Mouse (Mus musculus): ENCODE data around the gene Slc36a3. TPM values are rescaled to one million over a fixed set of nuclear protein-coding genes. Genes with fewer than 3 reads are reported as not detected.

Slc36a3 gene
- polyA plus RNA-seq, 1 experiment from 2014 or later: not detected

GRCm38 (mm10) chr11:55137646-55138045, 13.9 kb downstream of the Slc36a3 start:
- no peak for ATAC-seq (ENCODE audit: borderline replicate concordance, extremely low read depth, low FRiP score, low TSS enrichment)
- no peaks in the 10 kb centered on the region for H3K36me3 ChIP-seq
- H3K4me3 ChIP-seq: no peak overlapping the region
- no peak overlapping the region for H3K4me2 ChIP-seq
- no peaks in the 10 kb centered on the region for H3K27me3 ChIP-seq
- no peaks in the 10 kb centered on the region for H3K4me1 ChIP-seq
- H3K27ac ChIP-seq: no peak overlapping the region
- H3K9me3 ChIP-seq: no peaks in the 10 kb centered on the region
- H3K9ac ChIP-seq: no peak overlapping the region

DNA sequence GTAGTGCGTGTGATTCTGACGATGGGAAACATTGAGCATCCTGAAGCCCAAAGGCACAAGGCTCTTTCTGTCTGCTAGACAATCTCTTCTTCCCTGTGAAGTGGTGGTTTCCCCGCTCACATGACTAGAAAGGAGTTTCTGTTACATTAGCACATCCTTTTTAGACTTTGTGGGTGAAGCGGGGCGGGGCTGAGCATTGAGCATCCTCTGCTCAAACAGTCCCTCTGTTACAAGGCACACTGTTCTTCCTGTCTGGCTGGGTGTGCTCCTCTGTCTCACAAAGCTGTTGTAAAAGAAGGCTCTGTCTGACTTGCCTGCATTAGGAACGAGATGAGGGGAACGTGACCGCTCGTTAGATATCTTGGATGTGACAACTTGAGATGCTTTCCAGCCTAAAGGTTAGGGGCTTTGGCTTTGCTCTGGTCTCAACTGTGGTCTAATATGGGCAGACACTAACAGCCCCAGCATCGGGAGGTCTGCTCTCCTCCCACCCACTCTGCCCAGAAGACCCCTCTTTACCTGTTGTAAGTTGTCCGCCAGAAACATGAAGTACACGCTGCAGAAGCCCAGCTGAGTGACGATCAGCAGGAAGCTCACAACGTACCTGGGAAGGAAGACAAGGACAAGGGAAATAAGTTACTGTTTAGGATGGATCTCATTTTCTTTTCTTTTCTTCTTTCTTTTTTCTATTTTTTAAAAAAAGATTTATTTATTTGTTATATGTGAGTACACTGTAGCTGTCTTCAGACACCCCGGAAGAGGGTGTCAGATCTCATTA, 14.5 kb downstream of the Slc36a3 start:
- H3K27me3 ChIP-seq: no peaks in the 10 kb centered on the region
- H3K4me1 ChIP-seq: no peaks in the 10 kb centered on the region
- H3K36me3 ChIP-seq: no peaks in the 10 kb centered on the region
- no peak for ATAC-seq (ENCODE audit: borderline replicate concordance, extremely low read depth, low FRiP score, low TSS enrichment)
- H3K4me3 ChIP-seq: no peak overlapping the region
- 66% methylated on average over 15 of the region's 15 CpGs for WGBS
- no peak overlapping the region for H3K9ac ChIP-seq
- no peak overlapping the region for H3K4me2 ChIP-seq
- H3K27ac ChIP-seq: no peak overlapping the region
- no peaks in the 10 kb centered on the region for H3K9me3 ChIP-seq

- Histone ChIP-seq H3K27ac (no peak overlapping the region), H3K27me3 (no peaks in the 10 kb centered on the region), H3K36me3 (no peaks in the 10 kb centered on the region), H3K4me1 (no peaks in the 10 kb centered on the region), H3K9me3 (no peaks in the 10 kb centered on the region), H3K4me2 (no peak overlapping the region), H3K9ac (no peak overlapping the region), H3K4me3 (no peak overlapping the region)
- WGBS: 83% methylated on average over 5 of the region's 5 CpGs
- ATAC-seq (ENCODE audit: borderline replicate concordance, extremely low read depth, low FRiP score, low TSS enrichment): no peak
These were observed 16.6 kb downstream of the Slc36a3 start for GRCm38 (mm10) chr11:55134871-55135270.

- H3K27me3 ChIP-seq: no peaks in the 10 kb centered on the region
- no peak overlapping the region for H3K4me3 ChIP-seq
- no peak overlapping the region for H3K4me2 ChIP-seq
- no peaks in the 10 kb centered on the region for H3K9me3 ChIP-seq
- WGBS: 91% methylated on average over 1 of the region's 1 CpGs
- no peaks in the 10 kb centered on the region for H3K4me1 ChIP-seq
- no peak overlapping the region for H3K27ac ChIP-seq
- no peak overlapping the region for H3K9ac ChIP-seq
- ATAC-seq (ENCODE audit: borderline replicate concordance, extremely low read depth, low FRiP score, low TSS enrichment): no peak
- no peaks in the 10 kb centered on the region for H3K36me3 ChIP-seq
These were observed 17.1 kb downstream of the Slc36a3 start for GRCm38 (mm10) chr11:55134407-55134806.

DNA sequence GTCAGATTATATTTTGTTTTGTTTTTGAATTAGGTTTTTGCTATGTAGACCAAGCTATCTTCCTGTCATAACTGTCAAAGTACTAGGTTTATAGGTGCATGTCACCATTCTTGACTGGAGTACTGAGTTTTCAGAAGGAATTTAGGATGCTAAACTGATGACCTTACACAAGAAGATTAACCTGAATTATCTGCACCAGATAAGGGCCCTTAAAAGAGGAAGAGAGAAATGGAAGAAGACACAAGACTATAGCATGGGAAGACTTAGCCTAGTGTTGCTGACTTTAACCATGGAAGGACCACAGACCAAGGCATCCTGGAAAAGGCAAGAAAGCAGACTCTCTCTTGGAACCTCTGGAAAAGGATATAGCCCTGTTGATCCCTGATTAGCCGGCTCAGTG, 18.3 kb downstream of the Slc36a3 start:
- H3K9ac ChIP-seq: no peak overlapping the region
- 88% methylated on average over 1 of the region's 1 CpGs for WGBS
- no peaks in the 10 kb centered on the region for H3K27me3 ChIP-seq
- H3K4me1 ChIP-seq: no peaks in the 10 kb centered on the region
- H3K27ac ChIP-seq: no peak overlapping the region
- no peak overlapping the region for H3K4me3 ChIP-seq
- H3K36me3 ChIP-seq: no peaks in the 10 kb centered on the region
- no peak overlapping the region for H3K4me2 ChIP-seq
- no peak for ATAC-seq (ENCODE audit: borderline replicate concordance, extremely low read depth, low FRiP score, low TSS enrichment)
- H3K9me3 ChIP-seq: no peaks in the 10 kb centered on the region

DNA sequence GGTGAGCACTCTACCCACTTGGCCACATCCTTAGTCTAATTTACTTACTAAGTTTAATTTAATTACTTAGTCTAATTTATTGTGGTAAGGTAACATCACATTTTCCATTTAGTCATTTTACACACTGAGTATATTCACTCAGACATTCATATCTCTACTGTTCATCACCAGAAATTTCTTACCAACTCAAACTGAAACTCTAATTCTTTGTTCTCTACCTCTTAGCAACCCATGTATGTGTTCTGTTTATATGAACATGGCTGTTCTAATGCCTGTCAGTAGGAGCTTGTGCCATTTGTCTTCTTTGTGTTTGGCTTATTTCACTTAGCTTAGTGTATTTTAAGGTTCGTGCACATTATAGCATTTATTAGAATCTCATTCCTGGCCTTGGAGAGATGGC, 19.6 kb downstream of the Slc36a3 start:
- H3K36me3 ChIP-seq: no peaks in the 10 kb centered on the region
- H3K9me3 ChIP-seq: no peaks in the 10 kb centered on the region
- no peak overlapping the region for H3K4me3 ChIP-seq
- ATAC-seq (ENCODE audit: borderline replicate concordance, extremely low read depth, low FRiP score, low TSS enrichment): no peak
- 55% methylated on average over 1 of the region's 1 CpGs for WGBS
- no peaks in the 10 kb centered on the region for H3K4me1 ChIP-seq
- H3K9ac ChIP-seq: no peak overlapping the region
- H3K4me2 ChIP-seq: no peak overlapping the region
- no peak overlapping the region for H3K27ac ChIP-seq
- H3K27me3 ChIP-seq: no peaks in the 10 kb centered on the region

DNA sequence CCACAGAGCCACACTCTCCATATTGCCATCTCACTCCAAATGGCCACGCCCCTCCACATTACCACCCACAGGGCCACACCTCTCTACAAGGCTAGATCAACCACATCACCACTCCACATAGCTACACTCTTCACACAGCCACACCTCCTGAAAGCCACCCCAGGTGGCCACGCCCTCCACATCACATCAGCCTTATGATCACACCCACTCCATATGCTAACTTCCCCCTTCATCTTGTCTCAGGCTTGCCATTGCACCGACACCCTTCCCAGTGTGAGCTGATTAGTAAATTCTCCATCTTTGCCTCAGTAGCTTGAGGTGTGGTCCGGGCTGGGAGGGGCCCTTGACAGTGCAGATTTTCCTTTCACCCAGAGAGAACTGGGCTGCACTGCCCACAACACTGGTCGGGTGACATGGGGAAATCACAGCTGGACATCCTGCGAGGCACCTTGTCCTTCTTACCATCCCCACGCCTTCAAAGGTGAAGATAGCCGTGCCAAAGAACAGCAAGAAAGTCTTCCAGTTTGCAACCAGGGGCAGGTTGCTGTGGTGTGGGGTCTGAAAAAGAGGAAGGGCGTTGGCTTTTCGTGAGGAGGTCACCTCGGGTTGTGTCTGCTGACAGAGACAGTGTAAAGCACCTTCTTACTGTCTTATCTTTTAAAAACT, 20.3 kb downstream of the Slc36a3 start:
- ATAC-seq (ENCODE audit: borderline replicate concordance, extremely low read depth, low FRiP score, low TSS enrichment): peak; percentile 49; the same call in 1 of the 2 replicates
- Histone ChIP-seq H3K27me3 (no peaks in the 10 kb centered on the region), H3K9me3 (no peaks in the 10 kb centered on the region), H3K4me1 (no peaks in the 10 kb centered on the region), H3K4me3 (no peak overlapping the region), H3K4me2 (no peak overlapping the region), H3K36me3 (no peaks in the 10 kb centered on the region), H3K9ac (no peak overlapping the region), H3K27ac (no peak overlapping the region)
- 84% methylated on average over 11 of the region's 11 CpGs for WGBS

- no peaks in the 10 kb centered on the region for H3K4me1 ChIP-seq
- no peaks in the 10 kb centered on the region for H3K9me3 ChIP-seq
- no peak overlapping the region for H3K4me2 ChIP-seq
- H3K27ac ChIP-seq: no peak overlapping the region
- 73% methylated on average over 3 of the region's 3 CpGs for WGBS
- no peaks in the 10 kb centered on the region for H3K36me3 ChIP-seq
- no peak for ATAC-seq (ENCODE audit: borderline replicate concordance, extremely low read depth, low FRiP score, low TSS enrichment)
- H3K9ac ChIP-seq: no peak overlapping the region
- no peaks in the 10 kb centered on the region for H3K27me3 ChIP-seq
- H3K4me3 ChIP-seq: no peak overlapping the region
These were observed 23.1 kb downstream of the Slc36a3 start for GRCm38 (mm10) chr11:55128411-55128810.

DNA sequence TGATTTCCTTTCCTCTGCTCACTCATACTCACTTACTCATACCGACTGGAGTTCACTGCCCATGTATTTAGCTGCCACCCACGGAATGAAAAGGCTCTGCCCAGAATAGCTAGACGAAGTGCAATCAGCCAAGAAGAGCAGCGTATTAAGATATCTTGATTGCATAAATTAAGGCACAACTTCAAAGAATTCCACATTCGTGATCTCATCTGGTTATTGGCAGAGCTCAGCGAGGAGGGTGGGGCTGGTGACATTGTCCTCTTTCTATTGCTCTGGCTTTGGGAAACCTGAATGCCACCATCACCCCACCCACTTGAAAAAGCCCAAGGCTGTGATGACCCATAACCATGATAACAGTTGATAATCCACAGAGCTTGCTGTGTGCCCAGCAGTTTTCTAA, 23.6 kb downstream of the Slc36a3 start:
- Histone ChIP-seq H3K4me1 (no peaks in the 10 kb centered on the region), H3K9me3 (no peaks in the 10 kb centered on the region), H3K4me3 (no peak overlapping the region), H3K9ac (no peak overlapping the region), H3K27ac (no peak overlapping the region), H3K36me3 (no peaks in the 10 kb centered on the region), H3K27me3 (no peaks in the 10 kb centered on the region), H3K4me2 (no peak overlapping the region)
- no peak for ATAC-seq (ENCODE audit: borderline replicate concordance, extremely low read depth, low FRiP score, low TSS enrichment)
- 58% methylated on average over 6 of the region's 6 CpGs for WGBS

DNA sequence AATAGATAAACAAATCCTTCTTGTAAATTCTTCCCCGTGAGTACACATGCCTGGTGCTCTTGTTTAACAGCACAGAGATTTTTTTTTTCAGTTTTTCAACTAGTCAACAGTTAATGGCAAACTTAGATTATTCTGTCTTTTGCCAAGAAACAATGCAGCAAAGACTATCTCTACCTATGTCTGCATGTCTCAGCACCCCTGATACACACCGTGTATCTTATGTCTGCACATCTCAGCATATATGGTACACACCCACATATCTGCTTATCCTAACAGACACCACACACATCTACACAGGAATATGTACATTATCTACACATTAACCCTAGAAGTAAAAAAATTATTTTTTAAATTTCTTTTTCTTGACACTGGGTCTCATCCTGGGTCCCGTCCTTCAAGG, 24.8 kb downstream of the Slc36a3 start:
- H3K9me3 ChIP-seq: no peaks in the 10 kb centered on the region
- H3K4me1 ChIP-seq: no peaks in the 10 kb centered on the region
- no peak overlapping the region for H3K27ac ChIP-seq
- no peaks in the 10 kb centered on the region for H3K36me3 ChIP-seq
- no peak overlapping the region for H3K4me2 ChIP-seq
- no peak for ATAC-seq (ENCODE audit: borderline replicate concordance, extremely low read depth, low FRiP score, low TSS enrichment)
- H3K9ac ChIP-seq: no peak overlapping the region
- WGBS: 64% methylated on average over 3 of the region's 3 CpGs
- no peaks in the 10 kb centered on the region for H3K27me3 ChIP-seq
- H3K4me3 ChIP-seq: no peak overlapping the region

DNA sequence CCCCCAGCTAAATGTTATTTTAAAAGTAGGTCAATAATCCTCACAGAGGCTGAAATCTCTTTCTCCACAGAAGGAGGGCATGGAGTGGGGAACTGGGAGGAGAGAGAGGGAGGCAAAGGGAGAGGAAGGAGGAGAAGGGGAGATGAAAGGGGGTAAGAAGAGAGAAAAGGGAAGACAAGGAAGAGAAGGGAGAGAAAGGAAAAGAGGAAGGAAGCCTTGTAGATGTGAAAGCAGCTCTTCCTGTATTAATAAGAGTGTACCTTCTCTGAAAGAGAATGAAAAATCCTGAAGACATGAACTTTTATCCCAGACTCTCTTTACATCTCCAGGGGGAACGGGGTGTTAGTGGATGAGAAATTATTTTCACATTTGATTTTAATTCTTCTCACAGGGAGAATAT, 30.1 kb downstream of the Slc36a3 start:
- Histone ChIP-seq H3K9ac (no peak overlapping the region), H3K4me1 (peaks cover 5% of the 10 kb centered on the region; the same call in 1 of the 2 replicates), H3K27me3 (no peaks in the 10 kb centered on the region), H3K4me3 (no peak overlapping the region), H3K9me3 (no peaks in the 10 kb centered on the region), H3K36me3 (no peaks in the 10 kb centered on the region), H3K4me2 (no peak overlapping the region), H3K27ac (no peak overlapping the region)
- WGBS: 80% methylated on average over 1 of the region's 1 CpGs
- ATAC-seq (ENCODE audit: borderline replicate concordance, extremely low read depth, low FRiP score, low TSS enrichment): no peak

- no peak overlapping the region for H3K27ac ChIP-seq
- H3K9me3 ChIP-seq: no peaks in the 10 kb centered on the region
- H3K4me2 ChIP-seq: no peak overlapping the region
- H3K4me1 ChIP-seq: peaks cover 5% of the 10 kb centered on the region; the same call in 1 of the 2 replicates
- ATAC-seq (ENCODE audit: borderline replicate concordance, extremely low read depth, low FRiP score, low TSS enrichment): no peak
- H3K36me3 ChIP-seq: no peaks in the 10 kb centered on the region
- no peak overlapping the region for H3K9ac ChIP-seq
- no peaks in the 10 kb centered on the region for H3K27me3 ChIP-seq
- H3K4me3 ChIP-seq: no peak overlapping the region
- 65% methylated on average over 8 of the region's 8 CpGs for WGBS
These were observed 30.7 kb downstream of the Slc36a3 start for GRCm38 (mm10) chr11:55120821-55121271.

All from lung, embryonic 15.5 days (tissue).